7 mouse cellular contexts compared by ENCODE assay signal in genomic region chr11:31807461-31808215, GRCm38 (mm10).
DNase-seq lines count a peak whose midpoint lies in the region; ATAC-seq lines count a peak whose summit lies in the region.

No protein-coding gene starts in this region.

- peak overlapping the region; percentile 76 for H3K27ac ChIP-seq in stomach, embryonic 16.5 days (ENCODE audit: low read length)

- H3K9ac ChIP-seq in stomach, embryonic 16.5 days (ENCODE audit: low read length): peak overlapping the region; percentile 24; the same call in 1 of the 2 replicates

- H3K4me1 ChIP-seq in stomach, embryonic 16.5 days (ENCODE audit: control insufficient read depth, insufficient read depth, low read length): peaks cover 30% of the 10 kb centered on the region

- 66% methylated on average over 8 of the region's 8 CpGs for WGBS in stomach, embryonic 16.5 days

- H3K4me2 ChIP-seq in stomach, embryonic 16.5 days (ENCODE audit: low read depth, low read length): no peak overlapping the region

- ATAC-seq in cerebellum, adult (ENCODE audit: insufficient number of reproducible peaks, low FRiP score, low TSS enrichment): peak; percentile 76
- peak; percentile 34; the same call in 1 of the 2 replicates for ATAC-seq in stomach, embryonic 16.5 days (ENCODE audit: insufficient read depth, low FRiP score)

- H3K36me3 ChIP-seq in stomach, embryonic 16.5 days (ENCODE audit: control insufficient read depth, insufficient read depth, low read length): no peaks in the 10 kb centered on the region

- no peaks in the 10 kb centered on the region for H3K27me3 ChIP-seq in stomach, embryonic 16.5 days (ENCODE audit: control insufficient read depth, insufficient read depth, low read length)

- DNase-seq in spleen, postnatal 4 days (ENCODE audit: low spot score in 2 of 2): peak; percentile 28 to 68
- DNase-seq in spleen, postnatal 14 days (ENCODE audit: low spot score in 2 of 2): no peak
- peak; percentile 53 for DNase-seq in gastrocnemius, postnatal 25 days
- peak; percentile 72 to 86 for DNase-seq in kidney, postnatal 4 days
- DNase-seq in lung, postnatal 14 days: peak; percentile 48

- H3K4me3 ChIP-seq in stomach, embryonic 16.5 days (replicated peaks; ENCODE audit: low read length): no peak overlapping the region

- no peaks in the 10 kb centered on the region for H3K9me3 ChIP-seq in stomach, embryonic 16.5 days (replicated peaks; ENCODE audit: control insufficient read depth, low read length)

Comparison
In these comparisons a context has a peak if more than half of its experiments do, and no peak if none do; other contexts are left out.
1. DNase-seq: peak in spleen, postnatal 4 days (2 of 2), gastrocnemius, postnatal 25 days (single experiment), kidney, postnatal 4 days (2 of 2) and lung, postnatal 14 days (single experiment); none in spleen, postnatal 14 days (0 of 2).